Mouse (Mus musculus): ENCODE measurements around the gene Hdac11. TPM values are rescaled to one million over a fixed set of nuclear protein-coding genes. Genes with fewer than 3 reads are reported as not detected.

Gene Hdac11
- total and polyA plus RNA-seq, 3 experiments, result 0.54 to 1.4 (median 1.4) TPM

GRCm38 (mm10) chr6:91111141-91111953, 45.1 kb upstream of the Hdac11 start:
- Histone ChIP-seq H3K4me3 (ENCODE audit: low read depth, low read length) (no peak overlapping the region), H3K36me3 (replicated peaks) (peaks cover 59% of the 10 kb centered on the region)

DNA sequence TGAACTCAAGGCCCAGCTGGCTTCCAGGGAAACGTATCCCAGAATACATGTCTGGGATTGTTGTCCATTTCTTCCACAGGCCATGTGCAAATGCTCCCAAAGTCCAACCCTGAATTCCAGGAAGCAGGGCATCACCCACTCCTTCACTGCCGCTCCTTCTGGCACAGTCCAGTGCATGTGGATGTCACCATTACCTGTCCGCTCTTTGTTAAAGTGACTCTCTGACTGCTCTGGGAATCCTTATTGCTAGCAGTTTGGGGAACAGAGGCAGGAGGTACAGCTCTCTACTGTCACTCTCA, 44.6 kb upstream of the Hdac11 start:
- H3K36me3 ChIP-seq (replicated peaks), result peaks cover 54% of the 10 kb centered on the region
- H3K27me3 ChIP-seq (ENCODE audit: insufficient read depth, low read length), result no peaks in the 10 kb centered on the region
- H3K4me1 ChIP-seq (ENCODE audit: insufficient read depth, low read depth, low read length), result peaks cover 79% of the 10 kb centered on the region
- no peak for ATAC-seq (ENCODE audit: extremely low read depth, insufficient number of reproducible peaks, low FRiP score, poor library complexity, severe bottlenecking)
- TF ChIP-seq POLR2AphosphoS5 (IDR thresholded peaks at IDR 0.05; ENCODE audit: insufficient replicate concordance, low read depth, low read length) (no peak), CTCF (IDR thresholded peaks at IDR 0.05; ENCODE audit: low read depth, low read length) (no peak), GATA2 (IDR thresholded peaks at IDR 0.05; ENCODE audit: borderline replicate concordance, low read depth, low read length) (no peak), TAL1 (conservative IDR thresholded peaks at IDR 0.05; ENCODE audit: low read depth, low read length) (no peak), GATA1 (IDR thresholded peaks at IDR 0.05; ENCODE audit: borderline replicate concordance, low read length) (no peak)
- no peaks in the 10 kb centered on the region for H3K9me3 ChIP-seq (replicated peaks)
- H3K4me3 ChIP-seq (ENCODE audit: low read depth, low read length), result no peak overlapping the region; the same call in 1 of the 2 replicates
- DNase-seq (ENCODE audit: low spot score), result no peak

More at GRCm38 (mm10) chr6:91111141-91111953, 45.1 kb upstream of the Hdac11 start:
- no peak for ATAC-seq (ENCODE audit: extremely low read depth, insufficient number of reproducible peaks, low FRiP score, poor library complexity, severe bottlenecking)
- TF ChIP-seq POLR2AphosphoS5 (IDR thresholded peaks at IDR 0.05; ENCODE audit: insufficient replicate concordance, low read depth, low read length), result no peak
- TF ChIP-seq GATA1 (IDR thresholded peaks at IDR 0.05; ENCODE audit: borderline replicate concordance, low read length), result no peak
- no peak for TF ChIP-seq TAL1 (conservative IDR thresholded peaks at IDR 0.05; ENCODE audit: low read depth, low read length)
- TF ChIP-seq CTCF (IDR thresholded peaks at IDR 0.05; ENCODE audit: low read depth, low read length), result no peak
- TF ChIP-seq GATA2 (IDR thresholded peaks at IDR 0.05; ENCODE audit: borderline replicate concordance, low read depth, low read length), result no peak
- DNase-seq (ENCODE audit: low spot score), result no peak
- Histone ChIP-seq H3K4me1 (ENCODE audit: insufficient read depth, low read depth, low read length) (peaks cover 84% of the 10 kb centered on the region), H3K9me3 (replicated peaks) (no peaks in the 10 kb centered on the region), H3K27me3 (ENCODE audit: insufficient read depth, low read length) (no peaks in the 10 kb centered on the region)

DNA sequence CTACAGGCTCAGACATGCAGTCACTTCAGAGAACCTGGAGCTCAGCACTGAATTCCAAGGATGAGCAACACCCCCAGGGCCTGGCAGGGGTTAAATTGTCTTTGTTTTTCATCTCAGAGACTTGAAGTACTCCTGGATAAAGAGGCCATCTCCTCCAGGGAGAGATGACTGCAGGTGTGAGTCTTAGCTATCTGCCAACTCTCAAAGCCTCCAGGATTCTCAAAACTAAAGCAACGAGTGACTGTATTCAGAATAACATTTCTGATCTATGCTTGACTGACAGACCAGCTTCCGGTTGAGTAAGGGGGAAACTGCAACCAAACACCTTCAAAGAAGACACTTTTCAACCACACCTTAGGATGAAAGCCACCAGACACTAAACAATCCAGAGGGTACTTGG, 41.7 kb upstream of the Hdac11 start:
- no peak overlapping the region; the same call in 1 of the 2 replicates for H3K4me3 ChIP-seq (ENCODE audit: low read depth, low read length)
- DNase-seq (ENCODE audit: low spot score), result no peak
- peaks cover 2% of the 10 kb centered on the region; the same call in 1 of the 2 replicates for H3K27me3 ChIP-seq (ENCODE audit: insufficient read depth, low read length)
- peaks cover 68% of the 10 kb centered on the region for H3K4me1 ChIP-seq (ENCODE audit: insufficient read depth, low read depth, low read length)
- no peak for TF ChIP-seq CTCF (IDR thresholded peaks at IDR 0.05; ENCODE audit: low read depth, low read length)
- no peak for TF ChIP-seq GATA2 (IDR thresholded peaks at IDR 0.05; ENCODE audit: borderline replicate concordance, low read depth, low read length)
- no peak for TF ChIP-seq POLR2AphosphoS5 (IDR thresholded peaks at IDR 0.05; ENCODE audit: insufficient replicate concordance, low read depth, low read length)
- no peak for TF ChIP-seq GATA1 (IDR thresholded peaks at IDR 0.05; ENCODE audit: borderline replicate concordance, low read length)
- no peak for TF ChIP-seq TAL1 (conservative IDR thresholded peaks at IDR 0.05; ENCODE audit: low read depth, low read length)
- peaks cover 29% of the 10 kb centered on the region for H3K36me3 ChIP-seq (replicated peaks)
- no peak for ATAC-seq (ENCODE audit: extremely low read depth, insufficient number of reproducible peaks, low FRiP score, poor library complexity, severe bottlenecking)
- no peaks in the 10 kb centered on the region for H3K9me3 ChIP-seq (replicated peaks)

DNA sequence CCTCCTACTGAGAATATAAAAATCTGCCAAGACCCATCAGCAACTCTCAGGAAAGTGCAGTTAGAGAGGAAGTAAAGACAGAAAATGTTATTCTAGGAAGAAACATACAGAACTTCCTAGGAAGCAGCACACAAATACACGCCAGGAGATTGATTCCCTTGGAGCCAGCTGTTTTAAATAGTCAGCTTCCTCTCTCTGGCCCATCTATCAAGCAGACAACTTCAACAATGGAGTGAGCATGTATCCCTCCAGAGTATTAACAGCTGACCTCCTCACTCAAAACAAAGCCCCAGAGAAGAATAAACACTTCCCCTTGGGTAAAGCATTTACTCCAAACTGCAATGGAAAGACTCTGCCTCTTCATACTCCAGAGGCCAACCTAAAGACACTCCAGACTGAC, 41.3 kb upstream of the Hdac11 start:
- DNase-seq (ENCODE audit: low spot score) (no peak), ATAC-seq (ENCODE audit: extremely low read depth, insufficient number of reproducible peaks, low FRiP score, poor library complexity, severe bottlenecking) (no peak)
- no peaks in the 10 kb centered on the region for H3K9me3 ChIP-seq (replicated peaks)
- TF ChIP-seq CTCF (IDR thresholded peaks at IDR 0.05; ENCODE audit: low read depth, low read length), result no peak
- TF ChIP-seq POLR2AphosphoS5 (IDR thresholded peaks at IDR 0.05; ENCODE audit: insufficient replicate concordance, low read depth, low read length), result no peak
- no peak for TF ChIP-seq GATA1 (IDR thresholded peaks at IDR 0.05; ENCODE audit: borderline replicate concordance, low read length)
- no peak for TF ChIP-seq GATA2 (IDR thresholded peaks at IDR 0.05; ENCODE audit: borderline replicate concordance, low read depth, low read length)
- TF ChIP-seq TAL1 (conservative IDR thresholded peaks at IDR 0.05; ENCODE audit: low read depth, low read length), result no peak
- H3K36me3 ChIP-seq (replicated peaks), result peaks cover 28% of the 10 kb centered on the region
- peaks cover 66% of the 10 kb centered on the region for H3K4me1 ChIP-seq (ENCODE audit: insufficient read depth, low read depth, low read length)
- peak overlapping the region; percentile 87; the same call in 1 of the 2 replicates for H3K4me3 ChIP-seq (ENCODE audit: low read depth, low read length)
- peaks cover 2% of the 10 kb centered on the region; the same call in 1 of the 2 replicates for H3K27me3 ChIP-seq (ENCODE audit: insufficient read depth, low read length)

DNA sequence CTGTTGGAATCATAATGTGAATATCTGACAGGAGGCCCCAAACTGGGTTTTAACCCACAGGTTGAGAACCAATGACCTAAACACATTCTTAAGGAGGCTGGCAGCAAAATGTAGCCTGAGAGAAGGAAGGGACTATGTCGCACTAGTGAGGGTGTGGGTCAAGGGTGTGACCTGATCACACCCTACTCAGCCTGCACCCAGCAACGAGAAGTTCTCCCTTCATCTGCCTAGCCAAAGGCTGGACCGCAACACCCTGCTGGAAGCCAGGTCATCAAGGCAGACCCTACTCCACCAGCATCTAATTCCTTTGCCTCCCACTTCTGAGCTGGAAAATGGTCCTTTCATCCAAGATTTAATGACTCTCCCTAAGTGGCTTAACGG, 40.6 kb upstream of the Hdac11 start:
- TF ChIP-seq POLR2AphosphoS5 (IDR thresholded peaks at IDR 0.05; ENCODE audit: insufficient replicate concordance, low read depth, low read length) (no peak), TAL1 (conservative IDR thresholded peaks at IDR 0.05; ENCODE audit: low read depth, low read length) (no peak), GATA1 (IDR thresholded peaks at IDR 0.05; ENCODE audit: borderline replicate concordance, low read length) (no peak), GATA2 (IDR thresholded peaks at IDR 0.05; ENCODE audit: borderline replicate concordance, low read depth, low read length) (no peak), CTCF (IDR thresholded peaks at IDR 0.05; ENCODE audit: low read depth, low read length) (no peak)
- Histone ChIP-seq H3K36me3 (replicated peaks) (peaks cover 23% of the 10 kb centered on the region), H3K9me3 (replicated peaks) (no peaks in the 10 kb centered on the region), H3K4me3 (ENCODE audit: low read depth, low read length) (peak overlapping the region; percentile 87), H3K4me1 (ENCODE audit: insufficient read depth, low read depth, low read length) (peaks cover 61% of the 10 kb centered on the region), H3K27me3 (ENCODE audit: insufficient read depth, low read length) (peaks cover 2% of the 10 kb centered on the region; the same call in 1 of the 2 replicates)
- DNase-seq (ENCODE audit: low spot score) (peak; percentile 43), ATAC-seq (ENCODE audit: extremely low read depth, insufficient number of reproducible peaks, low FRiP score, poor library complexity, severe bottlenecking) (peak; percentile 29)
